Mouse (Mus musculus): ENCODE measurements around the gene Slc6a11. TPM values are rescaled to one million over a fixed set of nuclear protein-coding genes. Genes with fewer than 3 reads are reported as not detected.

Gene Slc6a11
- polyA plus RNA-seq, 1 experiment from 2014 or later = 0.09 TPM

DNA sequence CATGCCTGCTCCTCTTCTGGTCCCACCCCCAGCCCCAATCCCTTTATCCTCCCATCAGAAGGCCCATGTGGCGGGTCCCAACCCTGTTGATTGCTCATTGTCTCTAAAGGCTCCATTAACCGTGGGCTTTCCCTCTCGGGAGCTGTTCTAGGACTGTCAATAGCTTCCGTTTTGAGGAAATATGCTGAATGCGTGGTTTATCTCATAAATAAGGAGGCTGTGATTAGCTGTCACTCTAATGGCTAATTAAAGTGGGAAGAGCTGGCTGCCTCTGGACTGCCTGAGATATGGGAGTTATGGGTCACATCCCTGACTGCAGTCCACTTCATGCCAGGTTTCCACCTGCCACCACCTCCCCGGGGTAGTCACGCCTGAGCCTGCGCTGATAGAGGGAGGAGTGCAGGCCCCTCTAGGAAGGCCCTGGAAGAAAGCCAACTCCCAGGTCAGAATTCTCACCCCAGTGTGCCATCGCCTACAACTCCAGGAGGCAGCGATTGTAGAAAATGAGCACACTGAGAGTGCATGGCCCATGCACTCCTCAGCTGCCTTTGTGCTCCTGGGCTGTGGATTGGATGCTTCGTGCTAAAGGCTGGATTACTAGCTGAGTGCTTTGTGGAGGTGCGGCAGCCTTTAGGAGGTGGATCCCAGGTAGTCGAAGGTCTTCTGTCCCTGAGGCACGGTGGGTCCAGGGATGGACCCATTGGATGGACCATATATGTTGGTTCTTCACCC, 143.1 kb downstream of the Slc6a11 start:
- H3K36me3 ChIP-seq (ENCODE audit: insufficient read depth, low read length) = no peaks in the 10 kb centered on the region
- no peak overlapping the region for H3K4me3 ChIP-seq (ENCODE audit: low read length)
- no peak overlapping the region for H3K4me2 ChIP-seq (replicated peaks; ENCODE audit: low read depth, low read length)
- WGBS = 42% methylated on average over 14 of the region's 14 CpGs
- no peaks in the 10 kb centered on the region for H3K4me1 ChIP-seq (ENCODE audit: insufficient read depth, low read length)
- H3K27me3 ChIP-seq (ENCODE audit: insufficient read depth, low read length) = peaks cover 9% of the 10 kb centered on the region
- H3K9ac ChIP-seq (replicated peaks; ENCODE audit: low read length) = no peak overlapping the region
- no peaks in the 10 kb centered on the region for H3K9me3 ChIP-seq (ENCODE audit: low read length)
- H3K27ac ChIP-seq (ENCODE audit: low read length) = no peak overlapping the region
- ATAC-seq (ENCODE audit: low FRiP score, low TSS enrichment) = no peak

DNA sequence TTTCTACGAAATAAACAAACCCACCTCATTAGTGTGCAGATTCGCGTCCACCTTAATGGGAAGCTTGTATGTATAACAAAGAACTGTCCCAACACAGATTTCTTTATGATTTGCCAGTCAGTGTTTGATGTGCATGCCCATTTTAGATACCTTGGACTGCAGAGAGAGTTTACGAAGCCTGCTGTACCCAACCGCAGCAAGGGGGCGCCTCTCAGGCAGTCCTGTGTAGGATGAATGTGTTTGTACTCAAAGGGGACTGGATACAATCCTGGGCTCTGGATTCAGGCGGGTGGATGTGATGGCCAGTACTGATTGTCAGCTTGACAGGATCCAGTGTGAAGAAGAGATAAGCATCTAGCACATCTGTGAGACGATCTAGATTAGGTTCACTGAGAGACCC, 144.8 kb downstream of the Slc6a11 start:
- H3K9ac ChIP-seq (replicated peaks; ENCODE audit: low read length) = no peak overlapping the region
- H3K36me3 ChIP-seq (ENCODE audit: insufficient read depth, low read length) = no peaks in the 10 kb centered on the region
- no peak overlapping the region for H3K27ac ChIP-seq (ENCODE audit: low read length)
- H3K27me3 ChIP-seq (ENCODE audit: insufficient read depth, low read length) = peaks cover 10% of the 10 kb centered on the region
- no peak overlapping the region for H3K4me2 ChIP-seq (replicated peaks; ENCODE audit: low read depth, low read length)
- no peak overlapping the region for H3K4me3 ChIP-seq (ENCODE audit: low read length)
- WGBS = 57% methylated on average over 8 of the region's 8 CpGs
- no peak for ATAC-seq (ENCODE audit: low FRiP score, low TSS enrichment)
- H3K4me1 ChIP-seq (ENCODE audit: insufficient read depth, low read length) = no peaks in the 10 kb centered on the region
- H3K9me3 ChIP-seq (ENCODE audit: low read length) = no peaks in the 10 kb centered on the region

DNA sequence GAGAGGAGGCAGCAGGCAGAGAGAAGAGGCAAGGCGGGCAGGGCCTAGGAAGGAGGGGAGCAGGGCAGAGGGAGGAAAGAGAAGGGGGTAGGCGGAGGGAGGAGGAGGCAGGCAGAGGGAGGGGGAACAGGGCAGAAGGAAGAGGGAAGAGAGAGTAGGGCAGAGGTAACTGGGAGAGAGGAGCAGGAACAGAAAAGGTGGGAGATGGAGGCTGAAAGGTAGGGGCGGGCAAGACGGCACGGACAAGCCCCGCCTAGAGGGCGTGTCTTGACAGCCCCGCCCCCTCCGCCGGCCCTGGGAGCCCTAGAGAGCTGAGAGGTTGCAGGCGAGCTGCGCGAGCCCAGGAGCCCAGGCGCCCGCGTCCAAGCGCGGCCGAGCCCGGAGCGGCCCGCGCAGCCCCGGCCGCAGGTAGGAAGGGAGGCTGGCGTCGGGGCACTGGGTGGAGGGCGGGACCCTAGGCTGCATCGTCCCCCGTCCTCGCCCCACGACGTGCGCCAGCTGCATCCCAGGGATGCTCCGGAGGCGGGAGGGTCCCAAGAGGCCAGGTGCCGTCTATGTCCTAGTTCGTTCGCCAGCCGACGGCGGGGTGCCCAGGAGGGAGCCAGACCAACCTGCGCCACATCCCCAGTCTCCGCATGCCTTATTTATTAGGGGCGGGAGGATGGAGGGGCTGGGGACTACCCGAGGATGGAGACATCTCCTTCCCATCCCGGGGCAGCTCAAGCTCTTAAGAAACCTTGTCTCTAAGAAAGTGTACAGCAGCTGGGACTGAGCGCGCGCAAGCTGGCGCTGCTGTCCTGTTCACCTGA, 151.6 kb downstream of the Slc6a11 start, which contains the start of gene Slc6a1:
Slc6a1 (plus strand) TSS at position 167 of the 809 bp plus-strand sequence.
- Histone ChIP-seq H3K36me3 (ENCODE audit: insufficient read depth, low read length) (no peaks in the 10 kb centered on the region), H3K9me3 (ENCODE audit: low read length) (no peaks in the 10 kb centered on the region), H3K27ac (ENCODE audit: low read length) (no peak within 1 kb of the TSS), H3K9ac (replicated peaks; ENCODE audit: low read length) (no peak within 1 kb of the TSS), H3K4me3 (ENCODE audit: low read length) (peak within 1 kb of the TSS; percentile 13), H3K4me1 (ENCODE audit: insufficient read depth, low read length) (no peaks in the 10 kb centered on the region), H3K27me3 (ENCODE audit: insufficient read depth, low read length) (peaks cover 72% of the 10 kb centered on the region), H3K4me2 (replicated peaks; ENCODE audit: low read depth, low read length) (peak within 1 kb of the TSS; percentile 34; the same call in 1 of the 2 replicates)
- peak; percentile 93 for ATAC-seq (ENCODE audit: low FRiP score, low TSS enrichment)
- 1% methylated on average over 50 of the region's 51 CpGs for WGBS

DNA sequence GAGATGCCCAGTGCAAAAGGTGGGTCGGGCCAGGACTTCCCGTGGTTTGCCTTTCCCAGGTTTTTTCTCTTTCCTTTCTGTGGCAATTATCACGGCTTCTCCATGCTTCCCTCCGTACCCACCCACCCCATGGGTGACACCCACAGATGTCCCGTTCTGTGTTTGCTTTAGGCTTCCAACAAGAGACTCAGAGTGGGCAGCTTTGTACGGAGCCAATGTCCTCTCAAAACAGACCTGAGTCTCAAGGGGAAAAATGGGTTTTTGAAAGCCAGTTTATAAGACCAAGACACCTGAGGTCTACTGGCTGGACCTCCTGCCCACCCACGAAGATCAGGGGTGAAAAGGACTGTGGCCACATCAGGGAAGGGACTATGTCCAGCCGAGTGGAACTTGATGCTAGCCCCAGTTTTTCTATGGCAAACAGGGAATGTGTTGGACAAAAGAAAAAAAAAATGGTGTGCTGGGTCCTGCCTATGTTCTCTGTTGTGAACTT, 152.3 kb downstream of the Slc6a11 start:
- ATAC-seq (ENCODE audit: low FRiP score, low TSS enrichment) = no peak
- WGBS = 17% methylated on average over 8 of the region's 8 CpGs
- H3K9me3 ChIP-seq (ENCODE audit: low read length) = no peaks in the 10 kb centered on the region

DNA sequence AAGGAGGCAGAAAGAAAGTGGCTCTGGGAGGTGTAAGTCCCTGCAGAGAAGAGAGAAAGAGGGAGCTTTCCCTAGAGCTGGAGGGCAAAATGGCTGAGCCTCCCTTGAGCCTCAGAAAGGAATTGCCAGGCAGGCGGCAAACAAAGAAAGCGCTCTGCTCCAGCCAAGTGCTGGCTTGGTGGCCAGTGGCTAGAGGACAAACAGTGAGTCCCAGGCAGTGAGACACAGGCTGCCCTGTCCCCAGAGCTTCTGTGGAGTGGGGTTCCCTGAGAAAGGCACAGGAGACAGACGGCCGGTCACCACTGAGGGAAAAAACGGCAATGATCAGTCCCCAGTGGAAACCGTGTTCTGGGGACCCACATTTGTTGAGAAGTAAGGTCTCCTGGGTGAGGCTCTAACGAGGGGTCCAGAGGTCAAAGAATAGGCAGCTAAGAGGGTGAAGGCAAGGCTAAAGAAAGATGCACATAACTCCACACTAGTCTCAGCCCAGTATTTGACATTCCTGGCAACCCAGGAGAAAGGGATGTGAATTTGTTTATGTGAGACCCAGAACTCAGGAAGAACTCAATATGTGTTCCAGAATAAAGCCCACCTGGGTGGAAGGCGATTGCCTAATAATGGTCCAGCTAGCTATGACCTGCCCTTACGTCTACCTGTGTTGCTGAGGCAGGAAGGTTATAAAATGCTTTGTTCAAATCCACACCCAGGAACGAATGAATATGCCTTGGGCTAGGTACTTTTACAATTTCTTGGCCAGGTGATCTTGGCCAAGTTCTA, 153.1 kb downstream of the Slc6a11 start:
- Histone ChIP-seq H3K9me3 (ENCODE audit: low read length) (no peaks in the 10 kb centered on the region), H3K27ac (ENCODE audit: low read length) (no peak overlapping the region), H3K4me3 (ENCODE audit: low read length) (no peak overlapping the region), H3K36me3 (ENCODE audit: insufficient read depth, low read length) (no peaks in the 10 kb centered on the region), H3K4me2 (replicated peaks; ENCODE audit: low read depth, low read length) (no peak overlapping the region), H3K4me1 (ENCODE audit: insufficient read depth, low read length) (no peaks in the 10 kb centered on the region), H3K27me3 (ENCODE audit: insufficient read depth, low read length) (peaks cover 75% of the 10 kb centered on the region), H3K9ac (replicated peaks; ENCODE audit: low read length) (no peak overlapping the region)
- ATAC-seq (ENCODE audit: low FRiP score, low TSS enrichment) = no peak
- 44% methylated on average over 10 of the region's 10 CpGs for WGBS

More for the DNA sequence above, 152.3 kb downstream of the Slc6a11 start:
- Histone ChIP-seq H3K4me2 (replicated peaks; ENCODE audit: low read depth, low read length) (no peak overlapping the region), H3K27ac (ENCODE audit: low read length) (no peak overlapping the region), H3K27me3 (ENCODE audit: insufficient read depth, low read length) (peaks cover 76% of the 10 kb centered on the region), H3K4me3 (ENCODE audit: low read length) (no peak overlapping the region), H3K9ac (replicated peaks; ENCODE audit: low read length) (no peak overlapping the region), H3K36me3 (ENCODE audit: insufficient read depth, low read length) (no peaks in the 10 kb centered on the region), H3K4me1 (ENCODE audit: insufficient read depth, low read length) (no peaks in the 10 kb centered on the region)

DNA sequence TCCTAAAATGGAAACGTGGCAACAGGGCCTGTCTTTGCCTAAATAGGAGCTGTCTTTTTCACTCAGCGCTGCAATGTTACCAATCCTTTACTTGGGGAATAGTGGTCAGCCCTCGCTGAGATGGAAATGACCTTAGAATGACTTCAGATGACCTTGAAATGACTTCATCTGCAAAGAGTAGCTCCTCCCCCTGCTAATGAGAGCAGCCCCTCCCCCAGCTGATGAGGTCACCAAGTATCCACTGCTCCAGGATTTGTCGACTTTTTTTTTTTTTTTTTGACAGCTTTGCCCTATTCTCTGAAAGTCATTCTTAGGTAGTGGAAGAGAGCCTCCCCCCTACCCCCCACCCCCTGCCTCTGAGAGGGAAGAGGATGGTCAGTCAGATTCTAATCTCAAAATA, 154.4 kb downstream of the Slc6a11 start:
- Histone ChIP-seq H3K4me2 (replicated peaks; ENCODE audit: low read depth, low read length) (no peak overlapping the region), H3K4me1 (ENCODE audit: insufficient read depth, low read length) (no peaks in the 10 kb centered on the region), H3K9me3 (ENCODE audit: low read length) (no peaks in the 10 kb centered on the region), H3K27ac (ENCODE audit: low read length) (no peak overlapping the region), H3K27me3 (ENCODE audit: insufficient read depth, low read length) (peaks cover 74% of the 10 kb centered on the region), H3K9ac (replicated peaks; ENCODE audit: low read length) (no peak overlapping the region), H3K4me3 (ENCODE audit: low read length) (no peak overlapping the region), H3K36me3 (ENCODE audit: insufficient read depth, low read length) (no peaks in the 10 kb centered on the region)
- WGBS = 22% methylated on average over 4 of the region's 4 CpGs
- no peak for ATAC-seq (ENCODE audit: low FRiP score, low TSS enrichment)

DNA sequence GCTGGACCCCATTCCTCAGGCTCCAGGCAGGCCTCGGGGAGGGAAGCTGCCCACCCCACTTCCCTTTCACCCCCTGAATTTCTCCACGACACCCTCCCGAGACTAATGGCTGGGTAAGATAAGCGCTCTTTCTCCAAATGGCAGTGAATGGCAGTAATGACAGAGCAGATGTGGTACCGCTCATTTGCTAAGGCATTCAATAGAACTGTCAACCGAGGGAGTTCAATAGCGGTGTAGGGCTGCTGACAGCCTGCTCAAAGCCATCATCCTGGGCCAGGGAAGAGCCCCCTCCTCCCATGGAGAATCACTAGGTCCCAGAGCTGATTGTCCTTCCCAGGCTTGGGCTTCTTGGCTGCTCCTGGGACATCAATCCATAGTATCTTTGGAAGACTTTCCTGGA, 158.1 kb downstream of the Slc6a11 start:
- H3K9me3 ChIP-seq (ENCODE audit: low read length) = no peaks in the 10 kb centered on the region
- H3K36me3 ChIP-seq (ENCODE audit: insufficient read depth, low read length) = no peaks in the 10 kb centered on the region
- 26% methylated on average over 7 of the region's 7 CpGs for WGBS
- H3K27me3 ChIP-seq (ENCODE audit: insufficient read depth, low read length) = peaks cover 40% of the 10 kb centered on the region
- no peak for ATAC-seq (ENCODE audit: low FRiP score, low TSS enrichment)
- no peak overlapping the region for H3K9ac ChIP-seq (replicated peaks; ENCODE audit: low read length)
- no peaks in the 10 kb centered on the region for H3K4me1 ChIP-seq (ENCODE audit: insufficient read depth, low read length)
- no peak overlapping the region for H3K27ac ChIP-seq (ENCODE audit: low read length)
- no peak overlapping the region for H3K4me2 ChIP-seq (replicated peaks; ENCODE audit: low read depth, low read length)
- no peak overlapping the region for H3K4me3 ChIP-seq (ENCODE audit: low read length)

DNA sequence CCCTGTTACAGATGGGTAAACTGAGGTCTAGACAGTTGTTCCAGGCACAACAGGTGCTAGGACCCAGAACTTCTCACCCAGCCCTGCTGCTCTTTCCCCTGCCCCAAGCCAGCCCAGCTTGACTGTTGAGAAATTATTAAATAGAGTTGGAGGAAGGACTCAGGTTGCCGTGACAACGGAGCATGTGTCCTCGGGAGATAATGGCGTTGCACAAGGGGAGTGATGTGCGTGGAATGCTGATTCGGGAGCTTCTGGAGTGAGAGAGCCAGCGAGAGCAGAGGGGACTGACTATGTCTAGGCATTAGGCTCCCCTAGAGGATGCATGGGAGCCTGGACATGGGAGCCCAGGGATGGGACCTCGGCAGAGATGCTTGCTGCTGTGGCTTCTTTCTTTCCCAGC, 159.1 kb downstream of the Slc6a11 start:
- no peaks in the 10 kb centered on the region for H3K4me1 ChIP-seq (ENCODE audit: insufficient read depth, low read length)
- peaks cover 29% of the 10 kb centered on the region for H3K27me3 ChIP-seq (ENCODE audit: insufficient read depth, low read length)
- no peak for ATAC-seq (ENCODE audit: low FRiP score, low TSS enrichment)
- no peak overlapping the region for H3K4me2 ChIP-seq (replicated peaks; ENCODE audit: low read depth, low read length)
- WGBS = 58% methylated on average over 8 of the region's 8 CpGs
- H3K27ac ChIP-seq (ENCODE audit: low read length) = no peak overlapping the region
- no peak overlapping the region for H3K4me3 ChIP-seq (ENCODE audit: low read length)
- no peak overlapping the region for H3K9ac ChIP-seq (replicated peaks; ENCODE audit: low read length)
- no peaks in the 10 kb centered on the region for H3K9me3 ChIP-seq (ENCODE audit: low read length)
- no peaks in the 10 kb centered on the region for H3K36me3 ChIP-seq (ENCODE audit: insufficient read depth, low read length)

DNA sequence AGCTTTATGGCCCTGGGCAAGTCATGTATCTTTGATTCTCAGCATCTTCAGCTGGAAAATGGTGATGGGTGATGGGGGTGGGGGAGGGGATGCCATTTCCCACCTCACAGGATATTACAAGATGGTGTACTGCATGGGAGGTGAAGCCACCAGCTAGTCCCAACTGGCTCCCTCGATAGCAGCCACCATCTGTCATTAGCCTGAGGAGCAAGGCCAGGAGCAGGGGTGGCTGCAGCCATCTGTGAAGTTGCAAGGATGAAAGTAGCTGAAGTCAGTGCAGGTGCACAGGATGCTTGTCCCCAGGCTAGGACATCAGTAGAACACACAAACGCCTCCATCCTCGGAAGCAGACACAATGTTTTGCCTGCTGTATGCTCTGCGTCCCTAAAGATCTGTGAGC, 159.9 kb downstream of the Slc6a11 start:
- H3K36me3 ChIP-seq (ENCODE audit: insufficient read depth, low read length) = no peaks in the 10 kb centered on the region
- no peak for ATAC-seq (ENCODE audit: low FRiP score, low TSS enrichment)
- no peak overlapping the region for H3K9ac ChIP-seq (replicated peaks; ENCODE audit: low read length)
- no peaks in the 10 kb centered on the region for H3K9me3 ChIP-seq (ENCODE audit: low read length)
- H3K27ac ChIP-seq (ENCODE audit: low read length) = no peak overlapping the region
- H3K27me3 ChIP-seq (ENCODE audit: insufficient read depth, low read length) = peaks cover 22% of the 10 kb centered on the region
- no peak overlapping the region for H3K4me2 ChIP-seq (replicated peaks; ENCODE audit: low read depth, low read length)
- no peak overlapping the region for H3K4me3 ChIP-seq (ENCODE audit: low read length)
- whole genome bisulfite sequencing = 61% methylated on average over 4 of the region's 4 CpGs
- H3K4me1 ChIP-seq (ENCODE audit: insufficient read depth, low read length) = no peaks in the 10 kb centered on the region
